Mouse (Mus musculus) megakaryocyte progenitor cell, adult 5-6 weeks (primary cell): ENCODE data around the gene Keap1. TPM values are rescaled to one million over a fixed set of nuclear protein-coding genes. Genes with fewer than 3 reads are reported as not detected.

Experiments used
- ATAC-seq: replicated peaks from 2 replicates; pipeline ENCODE4 v1.8.0; 2016; ENCODE audit warnings: mild to moderate bottlenecking, moderate TSS enrichment, inconsistent platforms; ENCODE audit not compliant: poor library complexity
- total RNA-seq, 2 experiments: library from RNA; stranded (forward) in 1 of 2; stranded (reverse) in 1 of 2; fragments of 157-497, 149-512 nt in 1 of 2; fragments of 200-1000 nt in 1 of 2; gene quantifications; 2 replicates each; pipeline versions ENCODE4 v1.2.3 to v1.2.4; 2015 to 2017

Gene Keap1
- total RNA-seq, 2 experiments from 2014 or later: 17.2 to 35.3 TPM

GRCm38 (mm10) chr9:21198960-21199359 lies 40.2 kb downstream of the Keap1 start:
- no peak for ATAC-seq

- ATAC-seq: no peak
These were observed 41.2 kb downstream of the Keap1 start for GRCm38 (mm10) chr9:21197981-21198380.

GRCm38 (mm10) chr9:21196521-21197433 lies 42.4 kb downstream of the Keap1 start:
- ATAC-seq: no peak

- peak; percentile 47 for ATAC-seq
These were observed 43.2 kb downstream of the Keap1 start for GRCm38 (mm10) chr9:21195736-21196505.

- peak; percentile 79 for ATAC-seq
These were observed 44.2 kb downstream of the Keap1 start for GRCm38 (mm10) chr9:21194787-21195493.

DNA sequence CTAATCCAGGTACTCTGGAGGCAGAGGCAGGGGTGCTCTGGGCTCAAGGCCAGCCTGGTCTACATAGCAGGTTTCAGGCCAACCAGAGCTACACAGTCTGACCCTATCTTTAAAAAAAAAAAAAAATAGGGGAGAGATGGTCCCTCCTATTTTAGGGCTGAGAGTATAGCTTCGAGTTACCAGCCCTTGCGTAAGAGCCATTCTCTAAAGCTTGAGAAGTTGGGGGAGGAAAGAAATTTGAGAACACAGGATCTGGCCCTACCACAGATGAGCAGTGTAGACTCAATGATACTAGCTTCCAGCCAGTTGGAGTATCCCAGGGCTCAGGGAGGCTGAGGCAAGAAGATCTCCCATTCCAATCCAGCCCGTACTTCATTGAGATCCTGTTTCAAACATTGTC lies 45.4 kb downstream of the Keap1 start:
- ATAC-seq: no peak

GRCm38 (mm10) chr9:21190670-21191069 lies 48.5 kb downstream of the Keap1 start:
- ATAC-seq: no peak

DNA sequence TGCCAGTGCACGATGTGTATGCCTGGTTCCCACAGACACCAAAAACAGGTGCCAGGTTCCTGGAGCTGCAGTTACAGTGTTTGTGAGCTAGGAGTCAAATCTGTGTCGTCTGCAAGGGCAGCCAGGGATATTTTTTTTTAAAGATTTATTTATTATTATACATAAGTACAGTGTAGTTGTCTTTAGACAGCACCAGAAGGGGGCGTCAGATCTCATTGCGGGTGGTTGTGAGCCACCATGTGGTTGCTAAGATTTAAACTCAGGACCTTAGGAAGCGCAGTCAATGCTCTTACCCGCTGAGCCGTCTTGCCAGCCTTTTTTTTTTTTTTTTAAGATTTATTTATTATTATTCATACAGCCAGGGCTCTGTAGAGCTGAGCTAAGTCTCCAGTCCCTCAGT lies 49.3 kb downstream of the Keap1 start:
- peak; percentile 58; the same call in 1 of the 2 replicates for ATAC-seq

DNA sequence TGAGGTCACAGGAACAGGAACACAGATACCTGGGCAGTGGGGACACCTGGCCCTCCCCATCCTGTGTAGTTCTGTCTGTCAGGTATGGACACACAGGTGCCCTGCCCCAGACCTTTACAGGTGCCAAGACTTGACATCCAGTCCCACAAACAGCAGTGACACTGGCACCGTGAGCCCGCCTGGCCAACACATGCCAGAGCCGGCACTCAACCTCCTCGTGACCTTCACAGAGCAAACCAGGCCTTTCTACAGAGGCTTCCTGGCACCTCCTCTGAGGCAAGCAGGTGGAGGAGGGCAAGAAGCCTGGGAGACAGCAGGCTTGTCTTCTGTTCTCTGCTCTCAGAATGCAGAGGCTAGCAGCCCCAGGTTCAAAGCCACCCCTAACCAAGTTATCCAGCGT lies 53.7 kb downstream of the Keap1 start:
- ATAC-seq: no peak

- ATAC-seq: no peak
These were observed 54.4 kb downstream of the Keap1 start for GRCm38 (mm10) chr9:21184733-21185132.

GRCm38 (mm10) chr9:21183905-21184413 lies 55.2 kb downstream of the Keap1 start:
- peak; percentile 75 for ATAC-seq

DNA sequence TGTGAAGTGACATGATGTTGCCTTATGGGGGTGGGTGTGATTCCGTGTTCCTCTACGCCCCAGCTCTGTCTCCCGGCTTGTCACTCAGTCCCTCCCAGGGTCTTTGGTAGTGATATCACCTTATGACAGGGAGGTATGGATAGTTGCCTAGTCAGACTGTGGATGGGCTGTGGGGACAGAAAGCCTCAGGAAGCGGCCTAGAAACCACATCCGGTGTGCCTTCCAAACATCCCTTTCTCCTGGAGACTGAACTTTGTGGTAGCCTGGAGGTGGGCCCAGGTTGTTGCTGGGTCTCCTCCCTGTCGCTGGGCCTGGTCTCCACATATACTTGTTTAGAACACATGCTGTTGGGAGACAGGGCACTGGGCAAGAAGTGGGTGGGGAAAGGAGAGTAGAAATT lies 55.7 kb downstream of the Keap1 start:
- peak; percentile 49 for ATAC-seq

DNA sequence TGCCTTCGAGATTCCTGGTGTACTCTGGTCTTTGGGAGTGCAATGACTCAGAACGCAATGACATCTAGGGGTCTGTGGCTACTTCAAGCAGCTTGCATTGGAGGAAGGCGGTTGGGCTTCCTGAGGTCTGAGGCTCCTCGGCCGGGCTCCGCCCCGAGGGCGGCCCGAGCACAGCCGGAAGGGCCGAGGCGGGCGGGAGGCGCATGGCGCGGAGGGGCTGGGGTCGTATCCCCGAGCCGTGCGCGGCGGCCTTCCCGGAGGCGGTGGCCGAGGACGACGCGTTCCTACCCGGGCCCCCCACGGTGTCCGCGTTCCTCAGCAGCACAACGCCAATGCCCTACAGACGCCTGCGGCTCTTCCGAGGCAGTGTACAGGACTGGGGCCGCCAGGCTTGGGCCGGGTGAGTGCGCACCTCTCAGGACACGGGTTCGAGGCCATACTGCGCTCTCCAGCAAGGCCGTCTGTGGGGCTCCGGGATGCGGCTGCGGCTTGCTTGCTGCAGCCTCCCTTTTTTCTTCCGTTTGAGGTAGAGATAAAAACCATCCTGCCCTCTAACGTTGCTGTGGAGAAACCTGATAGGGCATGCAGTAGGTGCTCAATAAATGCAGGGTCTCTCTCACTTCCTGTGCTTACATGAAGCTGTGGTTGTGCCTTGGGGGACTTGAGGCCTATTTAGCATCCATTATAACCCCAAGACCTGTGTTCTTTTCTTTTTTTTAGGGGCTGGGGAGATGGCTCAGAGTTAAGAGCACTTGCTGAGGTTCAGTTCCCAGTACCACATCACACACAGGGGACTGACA lies 57.5 kb downstream of the Keap1 start:
- ATAC-seq: peak; percentile 30

GRCm38 (mm10) chr9:21180841-21181240 lies 58.3 kb downstream of the Keap1 start:
- ATAC-seq: no peak

DNA sequence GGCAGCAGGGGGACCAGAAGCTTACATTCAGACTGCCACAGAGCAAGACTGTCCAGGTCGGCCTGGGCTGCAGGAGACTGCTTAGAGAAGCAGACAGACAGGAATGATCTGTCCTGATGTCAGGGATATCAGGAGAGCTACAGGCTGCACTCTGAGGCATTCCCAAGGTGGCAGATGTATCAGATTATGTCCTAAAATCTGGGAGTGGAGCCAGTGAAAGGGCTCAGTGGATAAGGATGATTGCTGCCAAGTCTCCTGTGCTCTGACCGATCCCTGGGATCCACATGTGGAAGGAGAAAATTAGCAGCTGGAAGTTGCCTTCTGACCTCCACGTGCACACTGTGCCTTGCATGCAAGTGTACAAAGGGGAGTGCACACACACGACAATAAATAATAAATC lies 58.8 kb downstream of the Keap1 start:
- no peak for ATAC-seq

Other genes starting within 250 kb of the Keap1 start
- 42.0 and 48.1 TPM in 2 replicates for gene Mrpl4, start 236.6 kb downstream of the Keap1 start, total RNA-seq (2015)
- gene Mrpl4, start 236.6 kb downstream of the Keap1 start, total RNA-seq (2017): 44.1 and 50.7 TPM in 2 replicates
- gene Icam1, start 223.4 kb downstream of the Keap1 start, total RNA-seq (2015): 5.3 and 6.9 TPM in 2 replicates
- 9.2 and 9.8 TPM in 2 replicates for gene Icam1, start 223.4 kb downstream of the Keap1 start, total RNA-seq (2017)
- gene Icam4, start 210.0 kb downstream of the Keap1 start, total RNA-seq (2015): 4.5 and 7.8 TPM in 2 replicates
- gene Icam4, start 210.0 kb downstream of the Keap1 start, total RNA-seq (2017): 3.7 and 4.0 TPM in 2 replicates
- not detected in 2 replicates for gene Icam5, start 207.3 kb downstream of the Keap1 start, total RNA-seq (2015)
- gene Icam5, start 207.3 kb downstream of the Keap1 start, total RNA-seq (2017): 0.21 and 0.24 TPM in 2 replicates
- gene Zglp1, start 172.3 kb downstream of the Keap1 start, total RNA-seq (2015): 1.6 TPM in 1 of 2 replicates, not detected in the other
- 0.96 TPM in 1 of 2 replicates, not detected in the other for gene Zglp1, start 172.3 kb downstream of the Keap1 start, total RNA-seq (2017)
- gene Gm49373, start 166.3 kb downstream of the Keap1 start, total RNA-seq (2015): 1.0 and 1.9 TPM in 2 replicates
- gene Gm49373, start 166.3 kb downstream of the Keap1 start, total RNA-seq (2017): not detected in 2 replicates
- gene Fdx1l, start 165.7 kb downstream of the Keap1 start, total RNA-seq (2015): 20.5 and 25.2 TPM in 2 replicates
- gene Fdx1l, start 165.7 kb downstream of the Keap1 start, total RNA-seq (2017): 41.5 and 64.8 TPM in 2 replicates
- gene Gm38431, start 147.4 kb downstream of the Keap1 start, total RNA-seq (2015): 64.5 and 66.7 TPM in 2 replicates
- 4.0 and 4.5 TPM in 2 replicates for gene Gm38431, start 147.4 kb downstream of the Keap1 start, total RNA-seq (2017)
- gene Raver1, start 147.4 kb downstream of the Keap1 start, total RNA-seq (2015): 48.4 and 60.3 TPM in 2 replicates
- 28.4 and 30.0 TPM in 2 replicates for gene Raver1, start 147.4 kb downstream of the Keap1 start, total RNA-seq (2017)
- 12.0 and 12.5 TPM in 2 replicates for gene Tyk2, start 108.1 kb downstream of the Keap1 start, total RNA-seq (2015)
- 16.7 and 17.9 TPM in 2 replicates for gene Tyk2, start 108.1 kb downstream of the Keap1 start, total RNA-seq (2017)
- gene Cdc37, start 89.4 kb downstream of the Keap1 start, total RNA-seq (2015): 69.7 and 72.1 TPM in 2 replicates
- gene Cdc37, start 89.4 kb downstream of the Keap1 start, total RNA-seq (2017): 283 and 351 TPM in 2 replicates
- gene Pde4a, start 73.6 kb downstream of the Keap1 start, total RNA-seq (2015): 11.8 and 15.2 TPM in 2 replicates
- gene Pde4a, start 73.6 kb downstream of the Keap1 start, total RNA-seq (2017): 4.0 and 5.0 TPM in 2 replicates
- gene S1pr5, start 9.1 kb upstream of the Keap1 start, total RNA-seq (2015): 0.10 TPM in 1 of 2 replicates, not detected in the other
- 0.29 TPM in 1 of 2 replicates, not detected in the other for gene S1pr5, start 9.1 kb upstream of the Keap1 start, total RNA-seq (2017)
- 3.9 and 5.0 TPM in 2 replicates for gene Atg4d, start 25.9 kb upstream of the Keap1 start, total RNA-seq (2015)
- gene Atg4d, start 25.9 kb upstream of the Keap1 start, total RNA-seq (2017): 6.1 and 7.0 TPM in 2 replicates
- 33.8 and 38.8 TPM in 2 replicates for gene Kri1, start 48.6 kb upstream of the Keap1 start, total RNA-seq (2015)
- 83.1 and 87.6 TPM in 2 replicates for gene Kri1, start 48.6 kb upstream of the Keap1 start, total RNA-seq (2017)
- gene Cdkn2d, start 52.0 kb upstream of the Keap1 start, total RNA-seq (2015): 24.1 and 24.3 TPM in 2 replicates
- 11.2 and 16.1 TPM in 2 replicates for gene Cdkn2d, start 52.0 kb upstream of the Keap1 start, total RNA-seq (2017)
- gene Ap1m2, start 73.0 kb upstream of the Keap1 start, total RNA-seq (2015): 0.32 and 0.57 TPM in 2 replicates
- gene Ap1m2, start 73.0 kb upstream of the Keap1 start, total RNA-seq (2017): 0.44 and 2.8 TPM in 2 replicates
- 80.9 and 85.5 TPM in 2 replicates for gene Slc44a2, start 81.3 kb upstream of the Keap1 start, total RNA-seq (2015)
- gene Slc44a2, start 81.3 kb upstream of the Keap1 start, total RNA-seq (2017): 66.8 and 68.2 TPM in 2 replicates
- gene Ilf3, start 128.5 kb upstream of the Keap1 start, total RNA-seq (2015): 55.7 and 56.9 TPM in 2 replicates
- gene Ilf3, start 128.5 kb upstream of the Keap1 start, total RNA-seq (2017): 97.5 and 100 TPM in 2 replicates
- 34.0 and 37.9 TPM in 2 replicates for gene Qtrt1, start 172.5 kb upstream of the Keap1 start, total RNA-seq (2015)
- gene Qtrt1, start 172.5 kb upstream of the Keap1 start, total RNA-seq (2017): 16.0 and 27.9 TPM in 2 replicates
- 63.4 and 64.5 TPM in 2 replicates for gene Dnm2, start 185.5 kb upstream of the Keap1 start, total RNA-seq (2015)
- 87.0 and 89.9 TPM in 2 replicates for gene Dnm2, start 185.5 kb upstream of the Keap1 start, total RNA-seq (2017)